Mouse (Mus musculus) B cell, adult 2 months (primary cell): ENCODE results near the gene Cd36.
"Not testable (repeated sequence)": the region's sequence is repeated elsewhere in the genome, so short reads cannot be mapped to it uniquely, and the experiment has no call there.

Experiments used
- DNase-seq, 2 experiments: peaks; one replicate each; pipeline ENCODE4 v3.0.0; 2022

Cd36 gene

DNA sequence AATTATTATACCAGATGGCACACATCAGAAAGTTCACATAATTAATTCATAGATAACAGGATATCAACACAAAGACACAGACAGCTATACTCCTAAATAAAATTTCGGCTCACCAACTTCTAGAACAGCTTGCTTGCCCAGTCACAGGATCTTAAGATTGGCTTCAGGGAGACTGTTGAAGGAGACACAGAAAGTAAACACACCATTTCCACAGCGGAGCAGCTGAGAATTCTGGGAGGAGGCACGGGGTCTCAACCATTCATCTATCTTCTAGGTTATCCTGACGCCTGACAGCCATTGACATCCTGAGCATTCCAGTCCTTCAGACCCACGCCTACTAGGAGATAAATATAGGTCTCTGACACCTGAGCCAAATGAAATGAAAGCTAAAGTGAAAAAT, at the start of gene Cd36:
Gene Cd36 (minus strand): TSS at position 204 of the 400 bp plus-strand sequence.
- DNase-seq: no peak

GRCm38 (mm10) chr5:17934501-17934900, 45.9 kb upstream of the Cd36 start:
- DNase-seq: no peak

DNA sequence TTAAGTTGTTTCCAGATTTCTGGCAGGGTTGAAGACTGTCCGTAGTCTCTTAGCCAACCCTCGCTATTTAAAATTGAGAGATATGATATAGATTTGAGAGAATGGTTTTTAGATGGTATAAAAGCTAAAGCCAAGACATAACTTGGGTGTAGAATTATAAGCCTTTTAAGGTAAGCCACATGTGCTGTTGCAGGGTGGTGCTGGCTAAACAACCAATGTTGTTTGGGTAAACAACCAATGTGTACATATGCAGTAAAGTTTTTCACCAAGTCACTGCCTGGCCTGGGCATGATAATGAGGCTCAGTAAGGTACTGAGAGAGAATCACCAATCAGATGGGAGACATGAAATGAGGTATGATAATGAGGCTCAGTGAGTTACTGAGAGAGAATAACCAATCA, 43.0 kb upstream of the Cd36 start:
- not testable (repeated sequence) for DNase-seq

GRCm38 (mm10) chr5:17929006-17929567, 40.5 kb upstream of the Cd36 start:
- DNase-seq: no peak

GRCm38 (mm10) chr5:17928471-17928870, 39.9 kb upstream of the Cd36 start:
- no peak for DNase-seq

GRCm38 (mm10) chr5:17924085-17924518, 35.5 kb upstream of the Cd36 start:
- no peak for DNase-seq

DNA sequence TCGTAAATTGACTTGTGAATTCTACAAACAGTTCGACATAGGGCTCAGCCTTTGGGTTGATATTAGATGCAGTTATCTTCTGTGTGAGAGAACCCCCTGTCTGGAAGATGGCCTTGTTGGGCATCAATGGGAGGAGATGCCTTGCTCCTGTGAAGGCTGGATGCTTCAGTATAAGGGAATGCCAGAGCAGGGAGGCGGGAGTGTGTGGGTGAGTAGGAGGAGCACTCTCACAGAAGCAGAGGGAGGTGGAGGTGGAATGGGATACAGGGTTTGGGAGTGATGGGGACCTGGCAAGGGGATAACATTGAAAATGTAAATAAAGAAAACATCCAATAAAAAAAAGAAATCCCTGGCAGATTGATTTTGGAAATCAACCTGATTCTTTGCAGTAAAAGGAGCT, 35.0 kb upstream of the Cd36 start:
- DNase-seq: no peak

DNA sequence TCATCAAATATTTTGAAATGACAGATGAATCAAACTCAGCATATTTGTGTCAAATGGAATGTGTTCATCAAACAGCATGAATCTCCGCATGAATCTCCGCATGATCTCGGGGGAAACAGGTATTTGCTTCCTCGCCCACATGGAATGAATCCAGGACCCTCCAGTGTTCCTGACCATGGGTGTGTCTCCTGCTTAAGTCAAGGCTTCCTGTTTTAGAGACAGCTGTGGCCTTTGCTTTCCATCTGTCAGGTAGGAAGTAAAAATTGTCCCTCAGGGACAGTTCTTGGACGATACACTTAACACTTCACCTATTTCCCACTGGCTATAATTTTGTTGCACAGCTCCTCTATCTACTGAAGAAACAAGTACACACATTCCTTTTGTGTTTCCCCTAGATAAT, 30.4 kb upstream of the Cd36 start:
- DNase-seq: no peak

DNA sequence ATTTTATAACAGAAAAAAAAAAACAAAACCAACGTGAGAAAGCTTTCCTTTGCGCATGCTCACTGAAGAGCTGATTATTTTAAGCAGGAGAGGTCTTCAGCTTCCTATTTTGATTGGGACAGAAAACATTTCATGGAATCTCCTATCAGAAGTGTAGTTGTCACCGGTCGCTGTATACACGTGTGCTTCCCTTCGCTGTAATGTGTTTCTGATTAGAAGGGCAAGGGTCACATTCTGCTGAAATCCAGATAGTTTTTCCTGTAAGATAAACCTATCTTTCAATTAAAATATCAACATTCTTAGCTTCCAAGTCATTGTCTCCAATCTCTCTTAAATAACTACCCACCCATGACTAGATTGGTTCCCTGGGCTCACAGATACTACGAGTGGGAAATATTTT, 16.2 kb upstream of the Cd36 start:
- DNase-seq: no peak

DNA sequence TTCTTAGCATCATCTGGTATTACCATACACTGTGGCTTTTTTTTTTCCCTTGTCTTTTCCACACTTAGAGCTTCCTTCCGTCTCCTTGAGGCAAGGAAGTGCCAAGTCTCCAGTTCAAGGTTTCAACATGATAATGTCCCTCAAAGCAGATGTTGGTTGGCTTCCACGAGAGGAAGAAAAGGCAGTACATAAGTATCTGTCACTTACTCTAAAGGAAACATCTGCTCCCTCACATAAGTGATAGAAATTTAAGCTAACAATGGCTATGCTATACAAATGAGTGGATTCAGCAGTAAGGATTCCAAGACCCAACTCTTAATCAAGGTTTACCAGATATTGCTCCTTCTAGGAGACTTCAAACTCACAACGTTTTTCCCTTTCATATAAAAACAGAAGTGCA, 10.3 kb upstream of the Cd36 start:
- no peak for DNase-seq

DNA sequence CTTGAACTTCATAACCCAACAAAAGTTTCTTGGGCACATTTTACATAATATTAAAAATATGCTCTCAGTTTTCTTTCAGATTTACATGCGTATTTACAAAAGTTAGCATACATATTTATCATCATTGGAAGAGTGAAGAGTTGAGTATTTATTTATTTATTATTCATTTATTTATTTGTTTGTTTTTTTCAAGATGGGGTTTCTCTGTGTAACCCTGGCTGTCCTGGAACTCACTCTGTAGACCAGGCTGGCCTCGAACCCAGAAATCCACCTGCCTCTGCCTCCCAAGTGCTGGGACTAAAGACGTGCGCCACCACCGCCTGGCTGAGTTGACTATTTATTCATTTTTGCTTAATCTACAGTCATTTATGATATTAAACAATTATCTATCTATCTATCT, 9.0 kb upstream of the Cd36 start:
- DNase-seq: not testable (repeated sequence)

DNA sequence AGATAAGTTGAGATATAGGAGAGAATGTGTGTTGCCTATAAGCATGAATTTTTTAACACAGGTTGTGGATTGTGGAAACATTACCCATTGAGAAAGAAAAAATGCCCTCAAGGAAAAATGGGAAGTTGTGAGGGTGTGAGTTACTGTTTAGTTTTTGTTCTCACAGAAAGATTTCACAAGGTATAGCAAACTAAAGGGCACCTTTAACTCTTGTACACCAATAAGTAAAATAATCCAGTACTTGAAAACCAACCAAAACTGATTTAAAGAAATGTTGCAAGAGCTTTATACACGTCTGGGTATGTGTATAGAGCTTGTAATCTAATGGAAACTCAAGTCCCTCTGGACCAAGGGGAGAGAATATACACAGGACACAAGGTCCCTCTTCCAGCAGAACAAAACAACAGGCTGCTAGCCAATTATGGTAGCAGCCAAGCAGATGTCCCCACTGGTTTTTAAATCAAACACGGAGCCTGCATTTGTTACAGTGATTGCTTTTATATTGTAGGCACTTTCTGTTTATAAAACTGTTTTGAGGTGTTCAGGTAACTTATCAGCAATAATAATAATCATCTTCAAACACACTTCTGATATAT, 5.1 kb upstream of the Cd36 start:
- no peak for DNase-seq

DNA sequence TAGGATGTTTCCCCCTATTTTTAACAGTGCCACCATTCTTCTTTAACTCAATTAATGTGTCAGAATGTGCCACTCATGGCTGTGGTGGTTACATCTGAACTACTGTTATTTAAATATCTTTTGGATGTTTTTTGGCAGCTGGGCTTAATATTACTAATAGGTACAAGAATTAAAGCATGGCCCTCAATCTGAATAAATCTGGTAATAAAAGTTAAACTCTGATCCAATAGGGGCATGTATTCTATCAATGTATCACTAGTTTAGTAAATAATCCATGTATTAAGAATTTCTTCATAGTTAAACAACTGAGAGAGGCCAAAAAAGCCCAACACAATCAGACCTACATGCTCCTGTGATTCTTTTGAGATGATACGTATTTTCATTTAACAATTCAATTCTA, 690 bp upstream of the Cd36 start:
- DNase-seq: no peak

GRCm38 (mm10) chr5:17886377-17886776, 2.2 kb downstream of the Cd36 start:
- no peak for DNase-seq

- DNase-seq: no peak
Measured at GRCm38 (mm10) chr5:17883357-17883875, 5.2 kb downstream of the Cd36 start.

- DNase-seq: no peak
Measured at GRCm38 (mm10) chr5:17881542-17881896, 7.1 kb downstream of the Cd36 start.

GRCm38 (mm10) chr5:17880799-17881541, 7.6 kb downstream of the Cd36 start:
- DNase-seq: no peak

GRCm38 (mm10) chr5:17879924-17880323, 8.7 kb downstream of the Cd36 start:
- DNase-seq: no peak

DNA sequence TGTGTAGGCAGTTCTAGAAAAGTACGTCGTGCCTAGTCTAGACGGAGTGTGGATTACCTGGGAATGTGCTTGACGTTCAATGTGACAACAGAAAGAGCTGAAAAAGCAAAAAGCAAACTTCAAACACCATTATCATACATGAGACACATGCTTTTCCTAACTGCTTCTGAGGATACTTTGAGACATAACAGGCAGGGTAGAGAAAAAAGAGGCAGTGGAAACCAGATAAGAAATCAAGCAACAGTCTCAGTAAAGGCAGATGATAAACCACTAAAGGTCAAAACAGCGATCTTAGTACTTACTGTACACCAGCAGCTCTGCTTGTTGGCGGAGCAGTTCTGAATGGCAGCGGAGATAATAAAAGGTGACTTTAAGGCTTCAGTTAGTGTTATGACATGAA, 11.6 kb downstream of the Cd36 start:
- no peak for DNase-seq

DNA sequence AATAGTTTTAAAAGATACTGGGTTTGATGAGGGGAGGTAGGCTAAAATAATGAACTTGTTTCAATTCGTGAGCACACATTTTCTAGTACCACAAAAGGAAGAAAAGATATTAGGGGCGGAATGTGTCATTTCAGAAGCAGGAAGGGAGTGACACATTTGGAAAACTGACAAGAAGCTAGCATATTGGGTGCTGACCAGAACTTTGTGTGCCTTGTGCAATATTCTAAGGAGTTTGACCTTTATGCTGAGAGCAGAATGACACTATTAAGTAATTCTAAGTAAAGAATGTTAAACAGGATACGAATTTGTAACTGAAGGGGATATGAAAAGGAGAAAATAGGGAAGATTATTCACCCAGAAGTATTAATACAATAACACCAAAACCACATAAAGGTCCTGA, 12.0 kb downstream of the Cd36 start:
- no peak for DNase-seq

GRCm38 (mm10) chr5:17874335-17874734, 14.3 kb downstream of the Cd36 start:
- DNase-seq: no peak

- no peak for DNase-seq
Measured at GRCm38 (mm10) chr5:17865432-17865831, 23.2 kb downstream of the Cd36 start.

- DNase-seq: no peak
Measured at GRCm38 (mm10) chr5:17863085-17863484, 25.5 kb downstream of the Cd36 start.

DNA sequence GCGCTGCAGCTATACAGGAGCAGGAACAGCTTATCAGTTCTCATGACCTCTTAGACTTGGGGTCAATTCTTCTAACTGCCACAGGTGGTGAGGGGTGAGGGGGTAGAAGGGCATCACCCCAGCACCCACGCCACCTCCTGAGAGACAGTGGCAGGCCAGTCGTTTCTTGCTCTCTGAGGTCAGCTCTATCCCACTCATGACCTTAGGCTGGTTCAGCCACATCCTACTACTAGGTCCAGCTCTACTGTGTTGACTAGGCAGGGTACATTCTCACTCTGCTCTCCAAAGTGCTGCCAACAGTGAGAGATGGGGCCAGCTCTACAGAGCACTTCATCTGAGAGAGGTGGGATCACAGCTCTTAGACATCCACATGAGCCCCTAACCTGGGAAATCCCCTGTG, 30.2 kb downstream of the Cd36 start:
- no peak for DNase-seq
